ENCODE assay signal across 8 mouse cellular contexts in the genomic region with DNA sequence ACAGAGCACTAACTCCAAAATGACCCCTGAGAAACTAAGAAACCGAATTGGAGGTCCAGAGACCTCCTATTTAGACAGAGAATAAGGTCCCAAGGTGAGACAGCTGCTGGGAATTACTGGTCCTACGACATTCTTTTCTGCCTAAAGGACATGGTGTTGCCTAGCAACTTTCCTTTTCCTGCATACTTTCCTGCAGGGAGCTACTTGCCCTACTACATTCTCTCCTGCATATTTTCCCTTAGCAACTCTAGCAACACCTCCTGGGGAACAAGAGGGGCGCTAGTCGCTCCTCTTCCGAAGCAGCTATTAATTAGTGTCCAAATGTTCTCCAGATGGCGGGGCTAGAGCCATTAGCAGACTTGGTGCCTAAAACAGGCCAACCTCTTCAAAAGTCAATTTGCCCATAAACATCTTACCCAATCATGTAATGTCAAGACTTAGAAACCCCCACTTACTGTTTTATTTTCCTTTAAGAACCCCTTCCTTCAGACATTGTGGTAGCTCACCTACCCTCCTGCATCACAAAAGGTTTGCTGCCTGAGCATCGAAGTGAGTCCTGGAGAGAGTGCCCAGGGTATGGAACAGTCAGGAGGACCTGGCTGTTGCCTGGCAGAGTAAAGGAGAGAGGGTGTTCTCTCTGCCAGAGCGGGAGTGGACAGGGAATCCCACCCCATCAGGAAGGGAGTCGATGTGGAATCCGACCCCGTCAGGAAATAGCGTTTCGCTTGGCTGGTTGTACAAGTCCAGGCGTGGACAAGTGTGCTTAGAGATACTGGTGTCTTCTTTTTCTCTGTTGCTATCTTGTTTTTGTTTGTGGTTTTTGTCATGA. TPM values are rescaled to one million over a fixed set of nuclear protein-coding genes. Genes with fewer than 3 reads are reported as not detected.
DNase-seq lines count a peak whose midpoint lies in the region; ATAC-seq and TF ChIP-seq lines count a peak whose summit lies in the region.

No protein-coding gene starts in this region.

- peak in 1 of 2 experiments; percentile 62; a peak in 2 of 4 replicates for TF ChIP-seq CTCF in CH12.LX (conservative IDR thresholded peaks at IDR 0.05 in 1 of 2, IDR thresholded peaks at IDR 0.05 in 1 of 2; ENCODE audit: low read depth in 2 of 2, low read length in 2 of 2)

- no peak overlapping the region for H3K4me2 ChIP-seq in forebrain, embryonic 15.5 days (replicated peaks)
- peak overlapping the region; percentile 47 for H3K4me2 ChIP-seq in CH12.LX (ENCODE audit: insufficient read depth, low read depth, poor library complexity, severe bottlenecking)
- H3K4me2 ChIP-seq in embryonic facial prominence, embryonic 14.5 days (ENCODE audit: low read depth, low read length) = peak overlapping the region; percentile 32; the same call in 1 of the 2 replicates
- 0 out of 2 replicates have a peak overlapping the region, but pooled peaks have one; percentile 12 for H3K4me2 ChIP-seq in limb, embryonic 11.5 days (ENCODE audit: low read depth, severe bottlenecking)

- peak; percentile 16 for TF ChIP-seq RAD21 in CH12.LX (IDR thresholded peaks at IDR 0.05; ENCODE audit: low read depth, low read length)

- no peaks in the 10 kb centered on the region for H3K27me3 ChIP-seq in forebrain, embryonic 10.5 days (ENCODE audit: poor library complexity, severe bottlenecking)
- no peaks in the 10 kb centered on the region for H3K27me3 ChIP-seq in forebrain, embryonic 15.5 days
- peaks cover 8% of the 10 kb centered on the region for H3K27me3 ChIP-seq in CH12.LX (replicated peaks)
- no peaks in the 10 kb centered on the region for H3K27me3 ChIP-seq in embryonic facial prominence, embryonic 14.5 days (replicated peaks; ENCODE audit: control insufficient read depth, insufficient read depth, low read length)
- H3K27me3 ChIP-seq in limb, embryonic 11.5 days (ENCODE audit: control insufficient read depth, insufficient read depth, low read length) = no peaks in the 10 kb centered on the region

- H3K4me1 ChIP-seq in forebrain, embryonic 10.5 days = peaks cover 19% of the 10 kb centered on the region
- no peaks in the 10 kb centered on the region for H3K4me1 ChIP-seq in forebrain, embryonic 15.5 days
- H3K4me1 ChIP-seq in CH12.LX (ENCODE audit: control insufficient read depth in 1 of 2, insufficient read depth in 2 of 2) = peaks cover 4 to 17% of the 10 kb centered on the region in 2 experiments
- peaks cover 5% of the 10 kb centered on the region; the same call in 1 of the 2 replicates for H3K4me1 ChIP-seq in embryonic facial prominence, embryonic 14.5 days (ENCODE audit: control insufficient read depth, insufficient read depth, low read length)
- peaks cover 3% of the 10 kb centered on the region; the same call in 1 of the 2 replicates for H3K4me1 ChIP-seq in limb, embryonic 11.5 days (ENCODE audit: control insufficient read depth, insufficient read depth, low read length)

- in situ Hi-C loops in CH12.LX (cut with MboI; ENCODE audit: low pct_ligation_motif_present, low pct_unique_long_range_greater_than_20kb, low sequenced_read_pairs) = no loop called here

- 38% methylated on average over 14 of the region's 14 CpGs for WGBS in forebrain, embryonic 10.5 days
- 43% methylated on average over 14 of the region's 14 CpGs for WGBS in forebrain, embryonic 15.5 days
- 17% methylated on average over 14 of the region's 14 CpGs for WGBS in embryonic facial prominence, embryonic 14.5 days
- WGBS in limb, embryonic 11.5 days = 19% methylated on average over 14 of the region's 14 CpGs

- no peaks in the 10 kb centered on the region; the same call in 1 of the 2 replicates for H3K79me2 ChIP-seq in CH12.LX (replicated peaks; ENCODE audit: control insufficient read depth, extremely low read depth, insufficient read depth, poor library complexity, severe bottlenecking)

- H3K9me3 ChIP-seq in forebrain, embryonic 10.5 days = no peaks in the 10 kb centered on the region
- H3K9me3 ChIP-seq in forebrain, embryonic 15.5 days = no peaks in the 10 kb centered on the region
- H3K9me3 ChIP-seq in CH12.LX (replicated peaks; ENCODE audit: low read length) = no peaks in the 10 kb centered on the region
- H3K9me3 ChIP-seq in embryonic facial prominence, embryonic 14.5 days (ENCODE audit: control insufficient read depth, low read length) = no peaks in the 10 kb centered on the region
- no peaks in the 10 kb centered on the region for H3K9me3 ChIP-seq in limb, embryonic 11.5 days (ENCODE audit: control insufficient read depth, low read length)

- no peak for TF ChIP-seq EP300 in CH12.LX (IDR thresholded peaks at IDR 0.05; ENCODE audit: low read length)

- no peak for TF ChIP-seq POLR2A in CH12.LX (IDR thresholded peaks at IDR 0.05; ENCODE audit: low read depth, low read length)

- no peak for ATAC-seq in forebrain, embryonic 15.5 days (replicated peaks)
- peak; percentile 95 for ATAC-seq in embryonic facial prominence, embryonic 14.5 days (ENCODE audit: low read depth)
- peak; percentile 92 for ATAC-seq in limb, embryonic 11.5 days (ENCODE audit: insufficient number of reproducible peaks, low FRiP score, low TSS enrichment, low read depth)

- H3K27ac ChIP-seq in forebrain, embryonic 10.5 days = peak overlapping the region; percentile 63; the same call in 1 of the 2 replicates
- H3K27ac ChIP-seq in forebrain, embryonic 15.5 days (replicated peaks) = no peak overlapping the region
- H3K27ac ChIP-seq in CH12.LX (ENCODE audit: insufficient read depth, low read depth) = peak overlapping the region; percentile 99
- peak overlapping the region; percentile 65 for H3K27ac ChIP-seq in embryonic facial prominence, embryonic 14.5 days (replicated peaks; ENCODE audit: low read depth, low read length)
- H3K27ac ChIP-seq in limb, embryonic 11.5 days (replicated peaks; ENCODE audit: low read depth, low read length) = peak overlapping the region; percentile 68

- H3K36me3 ChIP-seq in forebrain, embryonic 10.5 days (replicated peaks) = no peaks in the 10 kb centered on the region
- H3K36me3 ChIP-seq in forebrain, embryonic 15.5 days = no peaks in the 10 kb centered on the region
- H3K36me3 ChIP-seq in CH12.LX (replicated peaks in 1 of 2; ENCODE audit: control insufficient read depth in 1 of 2, insufficient read depth in 1 of 2, low read length in 1 of 2) = no peaks in the 10 kb centered on the region
- no peaks in the 10 kb centered on the region for H3K36me3 ChIP-seq in embryonic facial prominence, embryonic 14.5 days (ENCODE audit: control insufficient read depth, insufficient read depth, low read length)
- no peaks in the 10 kb centered on the region for H3K36me3 ChIP-seq in limb, embryonic 11.5 days (ENCODE audit: control insufficient read depth, insufficient read depth, low read length)

- H3K4me3 ChIP-seq in forebrain, embryonic 10.5 days = no peak overlapping the region
- no peak overlapping the region for H3K4me3 ChIP-seq in forebrain, embryonic 15.5 days
- H3K4me3 ChIP-seq in CH12.LX (replicated peaks in 1 of 3; ENCODE audit: low read depth in 2 of 3, low read length in 2 of 3, poor library complexity in 1 of 3) = peak overlapping the region in 2 of 3 experiments; percentile 34 to 66
- H3K4me3 ChIP-seq in embryonic facial prominence, embryonic 14.5 days (ENCODE audit: low read depth, low read length) = no peak overlapping the region
- no peak overlapping the region for H3K4me3 ChIP-seq in limb, embryonic 11.5 days (ENCODE audit: low read depth, low read length)

- dilution Hi-C loops in CH12.LX (cut with MboI; ENCODE audit: extremely low pct_ligation_motif_present, extremely low pct_unique_long_range_greater_than_20kb, low sequenced_read_pairs) = no loop called here

- DNase-seq in forebrain, embryonic 10.5 days (ENCODE audit: extremely low spot score, low spot score) = peak; percentile 26
- DNase-seq in CH12.LX (ENCODE audit: extremely low read depth) = no peak
- peak; percentile 82 for DNase-seq in embryonic facial prominence, embryonic 14.5 days (ENCODE audit: low spot score)
- DNase-seq in limb, embryonic 11.5 days (ENCODE audit: low spot score) = peak; percentile 67
- peak; percentile 57 to 70 for DNase-seq in natural killer cell, adult 2 months (ENCODE audit: low spot score in 2 of 2)
- no peak for DNase-seq in left cerebral cortex, adult 8-10 months (ENCODE audit: low spot score in 2 of 2)
- no peak for DNase-seq in gastrocnemius, postnatal 10 days

- no peak overlapping the region for H3K9ac ChIP-seq in forebrain, embryonic 15.5 days (replicated peaks)
- peak overlapping the region; percentile 96 for H3K9ac ChIP-seq in CH12.LX (ENCODE audit: insufficient read depth, low read depth)
- H3K9ac ChIP-seq in embryonic facial prominence, embryonic 14.5 days (ENCODE audit: low read depth, low read length) = no peak overlapping the region
- no peak overlapping the region for H3K9ac ChIP-seq in limb, embryonic 11.5 days (ENCODE audit: low read length)

RNA-seq across cellular contexts. Expression of gene Zfp53, which starts 15.2 kb away (rescaled TPM):
- 9.7 and 11.3 TPM in 2 replicates for polyA plus RNA-seq in forebrain, embryonic 10.5 days (2016; fragmentation: Nextera tagmentation; extraction: Ambion mirVana)
- polyA plus RNA-seq in forebrain, embryonic 15.5 days (2015; fragmentation: Nextera tagmentation; extraction: Ambion mirVana) = 10.9 and 11.3 TPM in 2 replicates
- 4.7 and 5.4 TPM in 2 replicates for total RNA-seq in CH12.LX (2012; rRNA removed)
- total RNA-seq in CH12.LX (2014; rRNA removed) = 8.4 and 9.6 TPM in 2 replicates
- polyA plus RNA-seq in CH12.LX (2012; ENCODE audit: insufficient read length, low read depth) = 2.4 and 3.7 TPM in 2 replicates
- 7.3 and 10.4 TPM in 2 replicates for polyA plus RNA-seq in embryonic facial prominence, embryonic 14.5 days (2014; fragmentation: Nextera tagmentation; extraction: Ambion mirVana)
- 9.9 and 10.7 TPM in 2 replicates for polyA plus RNA-seq in limb, embryonic 11.5 days (2014; fragmentation: Nextera tagmentation; extraction: Ambion mirVana)
- total RNA-seq in left cerebral cortex, adult 8-10 months (2022) = 1 to 10 TPM; 4.1 to 5.5 (median 4.9) TPM
- 1 to 10 TPM; 2.1 to 2.6 TPM for total RNA-seq in gastrocnemius, postnatal 10 days (2021)

RNA-seq across cellular contexts. Expression of gene Zfp51, which starts 23.4 kb away (rescaled TPM):
- polyA plus RNA-seq in forebrain, embryonic 10.5 days (2016; fragmentation: Nextera tagmentation; extraction: Ambion mirVana) = 15.1 and 15.9 TPM in 2 replicates
- polyA plus RNA-seq in forebrain, embryonic 15.5 days (2015; fragmentation: Nextera tagmentation; extraction: Ambion mirVana) = 12.5 and 13.0 TPM in 2 replicates
- total RNA-seq in CH12.LX (2012; rRNA removed) (6.1 and 6.8 TPM in 2 replicates), CH12.LX (2014; rRNA removed) (16.7 and 18.1 TPM in 2 replicates)
- polyA plus RNA-seq in CH12.LX (2012; ENCODE audit: insufficient read length, low read depth) = 4.5 TPM in 2 replicates
- polyA plus RNA-seq in embryonic facial prominence, embryonic 14.5 days (2014; fragmentation: Nextera tagmentation; extraction: Ambion mirVana) = 12.7 and 17.0 TPM in 2 replicates
- 16.6 and 17.2 TPM in 2 replicates for polyA plus RNA-seq in limb, embryonic 11.5 days (2014; fragmentation: Nextera tagmentation; extraction: Ambion mirVana)
- 1 to 10 TPM; 4.4 to 6.2 (median 4.7) TPM for total RNA-seq in left cerebral cortex, adult 8-10 months (2022)
- 1 to 10 TPM; 4.0 to 4.5 TPM for total RNA-seq in gastrocnemius, postnatal 10 days (2021)

RNA-seq across cellular contexts. Expression of gene Zfp54, which starts 50.5 kb away (rescaled TPM):
- 2.6 and 2.9 TPM in 2 replicates for polyA plus RNA-seq in forebrain, embryonic 10.5 days (2016; fragmentation: Nextera tagmentation; extraction: Ambion mirVana)
- 4.3 and 5.2 TPM in 2 replicates for polyA plus RNA-seq in forebrain, embryonic 15.5 days (2015; fragmentation: Nextera tagmentation; extraction: Ambion mirVana)
- total RNA-seq in CH12.LX (2012; rRNA removed) = 7.9 and 8.4 TPM in 2 replicates
- total RNA-seq in CH12.LX (2014; rRNA removed) = 11.9 and 12.5 TPM in 2 replicates
- polyA plus RNA-seq in CH12.LX (2012; ENCODE audit: insufficient read length, low read depth) = 3.6 and 3.8 TPM in 2 replicates
- polyA plus RNA-seq in embryonic facial prominence, embryonic 14.5 days (2014; fragmentation: Nextera tagmentation; extraction: Ambion mirVana) = 5.3 and 6.0 TPM in 2 replicates
- 2.7 and 4.5 TPM in 2 replicates for polyA plus RNA-seq in limb, embryonic 11.5 days (2014; fragmentation: Nextera tagmentation; extraction: Ambion mirVana)
- total RNA-seq in left cerebral cortex, adult 8-10 months (2022) = 1 to 10 TPM in 2 of 4 experiments, under 1 TPM in 2; 0.54 to 1.3 (median 0.82) TPM
- total RNA-seq in gastrocnemius, postnatal 10 days (2021) = under 1 TPM; 0.66 to 0.79 TPM

Comparison
In these comparisons a context has a peak if more than half of its experiments do, and no peak if none do; other contexts are left out.
1. DNase-seq: peak in forebrain, embryonic 10.5 days (single experiment), embryonic facial prominence, embryonic 14.5 days (single experiment), limb, embryonic 11.5 days (single experiment) and natural killer cell, adult 2 months (2 of 2); none in CH12.LX (single experiment), left cerebral cortex, adult 8-10 months (0 of 2) and gastrocnemius, postnatal 10 days (single experiment).
2. H3K4me3 ChIP-seq: peak in CH12.LX (2 of 3); none in forebrain, embryonic 10.5 days (single experiment), forebrain, embryonic 15.5 days (single experiment), embryonic facial prominence, embryonic 14.5 days (single experiment) and limb, embryonic 11.5 days (single experiment).